Comparison of ENCODE assay signal across 29 mouse cellular contexts in genomic region chr4:130120752-130121151, GRCm38 (mm10). TPM values are rescaled to one million over a fixed set of nuclear protein-coding genes. Genes with fewer than 3 reads are reported as not detected.
"Had no signal": no experiment of that assay in that cellular context is flagged by ENCODE, and none has a peak within 500 bp of the region (broad histone marks: within the 10 kb centered on the region; RNA-seq: fewer than 3 reads in every experiment).

No protein-coding gene starts in this region.

- ATAC-seq: hindbrain, embryonic 16.5 days; inflammation-experienced regulatory T-cells, adult 6 months; intestine, embryonic 15.5 days; intestine, postnatal 0 days had no signal

- H3K4me2 ChIP-seq: heart, embryonic 12.5 days; hindbrain, embryonic 12.5 days; hindbrain, embryonic 14.5 days; intestine, embryonic 15.5 days; limb, embryonic 12.5 days; liver, embryonic 13.5 days had no signal

- H3K4me1 ChIP-seq: hindbrain, embryonic 12.5 days; intestine, embryonic 15.5 days; limb, embryonic 12.5 days had no signal

- H3K9ac ChIP-seq: heart, embryonic 12.5 days; hindbrain, embryonic 12.5 days; hindbrain, embryonic 14.5 days; intestine, embryonic 15.5 days; limb, embryonic 12.5 days; liver, embryonic 13.5 days had no signal

- DNase-seq: gastrocnemius, adult 2 months; gastrocnemius, postnatal 10 days; gastrocnemius, postnatal 25 days; heart, adult 18-20 months; heart, postnatal 10 days; heart, postnatal 4 days; kidney, adult 18-20 months; kidney, adult 9 months; kidney, postnatal 10 days; liver; liver, embryonic 13.5 days had no signal

- H3K27ac ChIP-seq: gastrocnemius, adult 2 months; heart, embryonic 10.5 days; hindbrain, embryonic 10.5 days; hindbrain, embryonic 12.5 days; hindbrain, embryonic 14.5 days; intestine, embryonic 15.5 days; layer of hippocampus, adult 2 months; left cerebral cortex, adult 2 months; limb, embryonic 10.5 days; limb, embryonic 12.5 days; liver, embryonic 13.5 days had no signal

- H3K9me3 ChIP-seq: heart, embryonic 10.5 days; hindbrain, embryonic 10.5 days; hindbrain, embryonic 12.5 days; intestine, embryonic 15.5 days; limb, embryonic 10.5 days; limb, embryonic 12.5 days; liver, embryonic 13.5 days had no signal

- H3K27me3 ChIP-seq: heart, embryonic 12.5 days; hindbrain, embryonic 12.5 days; intestine, embryonic 15.5 days; limb, embryonic 12.5 days; liver, embryonic 13.5 days had no signal

- H3K4me3 ChIP-seq: gastrocnemius, adult 2 months; heart, embryonic 10.5 days; heart, embryonic 12.5 days; hindbrain, embryonic 10.5 days; hindbrain, embryonic 12.5 days; intestine, embryonic 15.5 days; layer of hippocampus, adult 2 months; left cerebral cortex, adult 2 months; limb, embryonic 10.5 days; limb, embryonic 12.5 days; liver, embryonic 13.5 days had no signal

RNA-seq across cellular contexts. Expression of gene Hcrtr1, which starts 18.4 kb away (rescaled TPM):
- total RNA-seq: gastrocnemius, adult 2 months; gastrocnemius, postnatal 10 days; gastrocnemius, postnatal 25 days; gastrocnemius, postnatal 4 days; granulocyte monocyte progenitor cell, adult 5-6 weeks; heart, adult 18-20 months; heart, adult 8-10 months; heart, postnatal 10 days; heart, postnatal 25 days; heart, postnatal 4 days had no signal
- polyA plus RNA-seq: heart, embryonic 12.5 days; heart, embryonic 16.5 days; inflammation-experienced regulatory T-cells, adult 6 months; limb, embryonic 10.5 days; limb, embryonic 12.5 days had no signal

RNA-seq across cellular contexts. Expression of gene Tinagl1, which starts 54.2 kb away (rescaled TPM):
- polyA plus RNA-seq: inflammation-experienced regulatory T-cells, adult 6 months had no signal
